Mouse (Mus musculus) limb, embryonic 10.5 days (tissue): ENCODE measurements around the gene Jak3. TPM values are rescaled to one million over a fixed set of nuclear protein-coding genes. Genes with fewer than 3 reads are reported as not detected.
"Not testable (repeated sequence)": the region's sequence is repeated elsewhere in the genome, so short reads cannot be mapped to it uniquely, and the experiment has no call there.

Experiments used
- DNase-seq: peaks from one replicate; pipeline ENCODE4 v3.0.0-alpha.2; 2017; ENCODE audit warnings: low spot score
- H3K27ac ChIP-seq: fragments of 300-500 bp; sonication (generic); 2 replicates; pipeline ENCODE4 v1.5.1; 2016; ENCODE audit warnings: mild to moderate bottlenecking
- H3K27me3 ChIP-seq: fragments of 300-500 bp; sonication (generic); 2 replicates; pipeline ENCODE4 v1.6.1; 2016; ENCODE audit warnings: low read depth, mild to moderate bottlenecking; ENCODE audit not compliant: poor library complexity, severe bottlenecking
- H3K36me3 ChIP-seq: fragments of 300-500 bp; sonication (generic); 2 replicates; pipeline ENCODE4 v1.6.1; 2016; ENCODE audit warnings: mild to moderate bottlenecking, moderate library complexity
- H3K4me1 ChIP-seq: fragments of 300-500 bp; sonication (generic); 2 replicates; pipeline ENCODE4 v1.6.1; 2016
- H3K4me3 ChIP-seq: fragments of 300-500 bp; sonication (generic); 2 replicates; pipeline ENCODE4 v1.5.1; 2016; ENCODE audit warnings: mild to moderate bottlenecking, moderate library complexity
- H3K9me3 ChIP-seq: fragments of 300-500 bp; sonication (generic); replicated peaks from 2 replicates; pipeline ENCODE4 v1.6.1; 2016; ENCODE audit warnings: mild to moderate bottlenecking
- WGBS: fragments of 180-500 bp; shearing (Covaris S2); methylation state at CpG from one replicate; pipeline ENCODE4 v1.1.7; 2016; 5-methylcytosine and 5-hydroxymethylcytosine counted together
- polyA plus RNA-seq: library from polyadenylated mRNA; unstranded; fragments of >200 nt; fragmentation: Nextera tagmentation; extraction: Ambion mirVana; gene quantifications from 2 replicates; pipeline ENCODE4 v1.2.1, GENCODE M21; 2016

Jak3 gene
- polyA plus RNA-seq, 1 experiment from 2014 or later = 4.6 TPM

DNA sequence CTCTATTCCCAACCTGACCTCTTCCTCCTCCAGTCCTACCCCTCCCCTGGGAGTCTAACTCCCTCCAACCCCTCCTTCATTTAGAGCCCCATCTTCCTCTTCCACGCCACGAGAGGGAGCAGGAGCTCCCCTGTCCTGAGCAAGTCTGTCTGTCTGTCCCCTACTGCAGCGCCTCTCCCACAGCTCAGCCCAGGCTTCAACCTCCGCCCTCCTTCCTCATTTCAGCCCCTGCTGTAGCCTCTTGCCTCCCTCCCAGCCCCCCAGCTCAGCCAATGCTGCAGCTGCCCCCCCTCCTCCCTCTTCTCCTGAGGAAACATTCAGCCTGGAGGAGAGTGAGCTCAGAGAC lies 26.0 kb downstream of the Jak3 start:
- peaks cover 95% of the 10 kb centered on the region for H3K27me3 ChIP-seq
- H3K9me3 ChIP-seq = no peaks in the 10 kb centered on the region
- WGBS = 41% methylated on average over 4 of the region's 4 CpGs
- DNase-seq = no peak
- H3K4me1 ChIP-seq = peaks cover 14% of the 10 kb centered on the region
- no peaks in the 10 kb centered on the region for H3K36me3 ChIP-seq
- no peak overlapping the region for H3K4me3 ChIP-seq
- H3K27ac ChIP-seq = no peak overlapping the region

DNA sequence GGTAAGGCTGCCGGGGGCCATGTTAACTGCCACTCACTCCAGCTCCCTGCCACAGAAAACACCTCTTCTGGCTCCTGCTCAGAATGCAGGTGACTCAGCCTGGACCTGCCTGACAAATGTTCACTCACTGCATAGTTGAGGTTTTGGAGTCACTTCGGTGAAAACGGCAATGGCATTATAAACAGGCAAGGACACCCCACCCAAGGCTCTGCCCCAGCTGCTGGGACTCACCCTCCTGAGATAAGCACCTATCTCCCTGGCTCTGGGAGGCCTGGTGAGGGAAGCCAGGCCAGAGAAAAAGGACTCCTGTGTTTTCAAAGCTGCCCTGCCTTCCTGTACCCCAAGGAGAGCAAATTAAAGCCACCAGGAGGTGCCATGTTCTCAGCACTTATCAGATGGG lies 26.8 kb downstream of the Jak3 start:
- H3K36me3 ChIP-seq = no peaks in the 10 kb centered on the region
- no peaks in the 10 kb centered on the region for H3K9me3 ChIP-seq
- H3K27ac ChIP-seq = no peak overlapping the region
- no peak overlapping the region for H3K4me3 ChIP-seq
- no peak for DNase-seq
- H3K27me3 ChIP-seq = peaks cover 95% of the 10 kb centered on the region
- peaks cover 14% of the 10 kb centered on the region for H3K4me1 ChIP-seq
- 84% methylated on average over 3 of the region's 3 CpGs for WGBS

DNA sequence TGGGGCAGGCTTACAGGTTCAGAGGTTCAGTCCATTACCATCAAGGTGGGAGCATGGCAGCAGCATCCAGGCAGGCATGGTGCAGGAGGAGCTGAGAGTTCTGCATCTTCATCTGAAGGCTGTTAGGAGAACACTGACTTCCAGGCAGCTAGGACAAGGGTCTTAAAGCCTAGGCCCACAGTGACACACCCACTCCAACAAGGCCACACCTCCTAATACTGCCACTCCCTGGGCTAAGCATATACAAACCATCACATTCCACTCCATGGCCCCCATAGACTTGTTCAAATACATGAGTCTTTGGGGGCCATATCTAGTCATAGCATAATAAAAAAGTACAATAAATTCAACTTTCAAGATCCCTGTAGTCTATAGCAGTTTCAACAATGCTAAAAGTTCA lies 27.3 kb downstream of the Jak3 start:
- DNase-seq, H3K4me3 ChIP-seq, H3K36me3 ChIP-seq, H3K27ac ChIP-seq, H3K9me3 ChIP-seq: not testable (repeated sequence)
- peaks cover 95% of the 10 kb centered on the region for H3K27me3 ChIP-seq
- H3K4me1 ChIP-seq = peaks cover 14% of the 10 kb centered on the region

- Histone ChIP-seq H3K27ac (no peak overlapping the region), H3K4me1 (peaks cover 10% of the 10 kb centered on the region), H3K9me3 (no peaks in the 10 kb centered on the region), H3K4me3 (no peak overlapping the region), H3K27me3 (peaks cover 94% of the 10 kb centered on the region), H3K36me3 (no peaks in the 10 kb centered on the region)
- peak; percentile 57 for DNase-seq
- 34% methylated on average over 8 of the region's 8 CpGs for WGBS
These were observed 31.8 kb downstream of the Jak3 start for GRCm38 (mm10) chr8:71707874-71708273.

GRCm38 (mm10) chr8:71709134-71709799 lies 33.2 kb downstream of the Jak3 start:
- H3K4me3 ChIP-seq = peak overlapping the region; percentile 3; the same call in 1 of the 2 replicates
- WGBS = 38% methylated on average over 25 of the region's 25 CpGs
- H3K27me3 ChIP-seq = peaks cover 80% of the 10 kb centered on the region

GRCm38 (mm10) chr8:71709800-71710446 lies 33.8 kb downstream of the Jak3 start:
- Histone ChIP-seq H3K9me3 (no peaks in the 10 kb centered on the region), H3K27me3 (peaks cover 77% of the 10 kb centered on the region)
- 21% methylated on average over 25 of the region's 25 CpGs for WGBS

More at GRCm38 (mm10) chr8:71709134-71709799, 33.2 kb downstream of the Jak3 start:
- no peak for DNase-seq
- H3K4me1 ChIP-seq = peaks cover 10% of the 10 kb centered on the region
- H3K9me3 ChIP-seq = no peaks in the 10 kb centered on the region
- no peak overlapping the region for H3K27ac ChIP-seq
- no peaks in the 10 kb centered on the region for H3K36me3 ChIP-seq

DNA sequence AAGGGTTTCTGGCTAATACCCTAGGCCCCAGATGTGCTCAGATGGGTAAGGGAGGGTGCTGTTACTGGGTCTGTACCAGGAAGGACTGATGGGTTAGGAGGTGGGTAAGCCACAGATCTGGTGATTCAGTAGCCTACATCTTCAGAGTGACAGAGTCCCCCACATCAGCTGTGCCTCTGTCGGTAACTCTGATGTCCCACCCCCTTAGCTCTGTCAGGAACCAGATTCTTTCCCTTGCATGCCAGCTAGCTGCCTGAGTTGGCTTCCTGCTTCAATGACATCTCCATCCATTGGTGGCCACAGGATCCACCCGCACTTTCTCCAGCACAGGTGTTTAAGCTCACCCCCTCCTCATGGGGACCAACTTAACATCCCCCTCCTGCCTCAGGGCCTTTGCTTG lies 35.5 kb downstream of the Jak3 start:
- Histone ChIP-seq H3K9me3 (no peaks in the 10 kb centered on the region), H3K36me3 (no peaks in the 10 kb centered on the region), H3K4me1 (peaks cover 19% of the 10 kb centered on the region), H3K27me3 (peaks cover 72% of the 10 kb centered on the region), H3K27ac (no peak overlapping the region), H3K4me3 (no peak overlapping the region)
- no peak for DNase-seq
- WGBS = 84% methylated on average over 2 of the region's 2 CpGs

More at GRCm38 (mm10) chr8:71709800-71710446, 33.8 kb downstream of the Jak3 start:
- Histone ChIP-seq H3K4me3 (peak overlapping the region; percentile 3; the same call in 1 of the 2 replicates), H3K36me3 (no peaks in the 10 kb centered on the region), H3K4me1 (peaks cover 10% of the 10 kb centered on the region), H3K27ac (no peak overlapping the region)
- DNase-seq = peak; percentile 89

DNA sequence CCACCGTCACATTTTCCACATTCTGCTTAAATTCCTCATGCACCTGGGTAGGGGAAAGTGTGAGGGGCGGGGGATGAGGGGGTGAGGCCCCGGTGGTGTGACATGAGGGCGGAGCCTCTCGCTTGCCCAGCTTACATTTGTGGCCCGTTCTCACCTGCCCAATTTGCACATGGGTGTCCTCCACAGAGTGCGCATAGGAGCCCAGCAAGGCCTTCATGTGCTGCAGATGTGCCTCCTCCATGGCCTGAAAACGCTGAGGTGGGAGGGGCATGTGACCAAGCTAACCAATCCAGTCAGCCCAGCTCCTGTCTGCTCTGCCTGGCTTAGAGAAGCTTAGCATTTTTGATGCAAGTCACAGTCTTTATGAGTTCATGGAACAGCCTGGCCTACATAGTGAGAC lies 39.4 kb downstream of the Jak3 start:
- Histone ChIP-seq H3K4me3 (no peak overlapping the region), H3K27ac (no peak overlapping the region), H3K36me3 (no peaks in the 10 kb centered on the region), H3K27me3 (peaks cover 52% of the 10 kb centered on the region), H3K9me3 (no peaks in the 10 kb centered on the region), H3K4me1 (peaks cover 28% of the 10 kb centered on the region)
- no peak for DNase-seq
- WGBS = 29% methylated on average over 8 of the region's 8 CpGs

DNA sequence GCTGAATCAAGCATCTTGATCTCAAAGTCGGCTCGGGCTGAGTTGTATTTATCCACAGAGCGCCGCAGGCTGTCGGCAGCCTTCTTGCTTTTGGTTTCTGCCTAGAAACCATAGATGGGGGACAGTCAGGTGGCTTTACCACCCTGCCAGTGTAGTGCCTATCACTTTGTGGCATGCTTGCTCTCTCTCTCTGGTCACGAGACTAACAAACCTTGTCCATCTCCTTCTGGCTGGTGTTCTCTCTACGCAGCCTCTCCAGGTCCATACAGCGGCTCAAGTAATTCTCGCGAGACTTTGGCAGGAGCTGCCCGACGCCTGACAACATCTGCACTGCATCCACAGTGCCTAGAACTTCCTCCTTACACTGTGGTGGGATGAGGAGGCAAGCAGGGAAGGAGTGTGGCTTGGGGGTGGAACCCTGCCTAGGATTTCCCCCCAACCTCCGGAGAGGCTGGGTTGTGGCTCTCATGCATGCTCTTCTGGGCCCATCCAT lies 40.5 kb downstream of the Jak3 start:
- DNase-seq = no peak
- Histone ChIP-seq H3K27me3 (peaks cover 48% of the 10 kb centered on the region), H3K4me1 (peaks cover 35% of the 10 kb centered on the region), H3K9me3 (no peaks in the 10 kb centered on the region), H3K27ac (no peak overlapping the region), H3K4me3 (no peak overlapping the region), H3K36me3 (no peaks in the 10 kb centered on the region)
- WGBS = 78% methylated on average over 13 of the region's 13 CpGs

DNA sequence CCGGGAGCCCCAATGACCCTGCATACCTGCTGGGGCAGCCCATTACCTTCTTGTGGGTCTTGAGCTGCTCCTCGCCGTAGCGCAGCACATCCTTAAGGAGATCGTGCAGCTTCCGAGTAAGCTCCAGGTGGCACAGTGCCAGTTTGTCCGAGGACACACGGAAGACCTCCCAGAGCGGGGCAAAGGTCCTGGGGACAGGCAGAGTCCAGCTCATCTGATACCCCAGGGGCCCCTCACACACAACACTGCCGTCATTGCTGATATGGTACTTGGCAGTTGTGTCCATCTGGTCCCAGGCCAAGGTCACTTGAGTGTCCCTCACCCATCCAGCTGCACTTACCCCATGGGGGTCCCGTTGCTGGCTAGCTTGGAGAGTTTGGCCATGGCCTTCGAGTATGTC lies 41.0 kb downstream of the Jak3 start:
- Histone ChIP-seq H3K4me3 (no peak overlapping the region), H3K9me3 (no peaks in the 10 kb centered on the region), H3K36me3 (no peaks in the 10 kb centered on the region), H3K27ac (no peak overlapping the region), H3K27me3 (peaks cover 48% of the 10 kb centered on the region), H3K4me1 (peaks cover 35% of the 10 kb centered on the region)
- WGBS = 92% methylated on average over 12 of the region's 12 CpGs
- DNase-seq = no peak

DNA sequence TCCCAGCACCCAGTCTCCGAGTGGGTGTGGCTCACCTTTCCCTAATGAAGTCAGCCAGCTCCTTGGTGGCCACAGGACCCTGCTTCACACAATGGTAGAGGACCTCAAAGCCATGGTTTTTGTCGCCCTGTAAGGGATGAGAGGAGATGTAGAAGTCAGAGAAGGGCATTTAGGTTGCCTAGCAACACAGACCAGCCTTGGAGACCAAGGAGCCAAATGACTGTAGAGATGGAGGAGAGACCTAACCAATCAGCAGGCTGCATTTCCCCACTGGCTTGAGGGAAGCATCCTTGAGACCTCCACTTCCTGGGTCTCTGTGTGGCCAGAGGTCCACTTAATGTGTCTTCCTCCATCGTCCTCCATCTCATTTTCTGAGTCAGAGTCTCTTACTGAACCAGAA lies 42.2 kb downstream of the Jak3 start:
- WGBS = 38% methylated on average over 3 of the region's 3 CpGs

DNA sequence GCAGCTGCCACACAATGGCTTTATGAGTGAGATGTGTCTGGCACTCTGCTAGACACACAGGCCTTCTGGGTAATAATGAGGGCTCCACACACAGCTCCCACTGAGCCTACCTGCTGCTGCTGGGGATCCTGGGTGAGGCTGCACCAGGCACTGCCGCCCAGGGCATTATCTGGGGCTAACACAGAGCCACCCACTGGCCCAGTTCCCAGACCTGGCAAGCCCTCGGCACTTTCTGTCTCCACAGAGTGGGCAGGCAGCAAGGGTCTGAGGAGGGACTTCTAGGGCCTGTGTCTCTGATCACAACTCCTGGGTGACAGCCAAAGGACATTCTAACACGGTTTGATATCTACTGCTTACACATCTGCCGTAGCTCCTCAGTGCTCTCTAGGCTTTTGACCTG lies 43.1 kb downstream of the Jak3 start:
- H3K36me3 ChIP-seq = no peaks in the 10 kb centered on the region
- H3K4me3 ChIP-seq = no peak overlapping the region
- no peaks in the 10 kb centered on the region for H3K9me3 ChIP-seq
- H3K27ac ChIP-seq = no peak overlapping the region
- DNase-seq = no peak
- peaks cover 62% of the 10 kb centered on the region for H3K27me3 ChIP-seq
- 73% methylated on average over 4 of the region's 4 CpGs for WGBS
- peaks cover 35% of the 10 kb centered on the region for H3K4me1 ChIP-seq

More for the DNA sequence above, 42.2 kb downstream of the Jak3 start:
- Histone ChIP-seq H3K36me3 (no peaks in the 10 kb centered on the region), H3K27ac (no peak overlapping the region), H3K27me3 (peaks cover 52% of the 10 kb centered on the region), H3K4me3 (no peak overlapping the region), H3K4me1 (peaks cover 35% of the 10 kb centered on the region), H3K9me3 (no peaks in the 10 kb centered on the region)
- no peak for DNase-seq

- H3K9me3 ChIP-seq = no peaks in the 10 kb centered on the region
- 33% methylated on average over 7 of the region's 7 CpGs for WGBS
- peak; percentile 82 for DNase-seq
- H3K27me3 ChIP-seq = peaks cover 65% of the 10 kb centered on the region
- no peak overlapping the region for H3K27ac ChIP-seq
- peaks cover 38% of the 10 kb centered on the region for H3K4me1 ChIP-seq
- no peaks in the 10 kb centered on the region for H3K36me3 ChIP-seq
- H3K4me3 ChIP-seq = no peak overlapping the region
These were observed 43.9 kb downstream of the Jak3 start for GRCm38 (mm10) chr8:71719928-71720457.
